Mouse (Mus musculus): ENCODE results near the gene Aftph. TPM values are rescaled to one million over a fixed set of nuclear protein-coding genes. Genes with fewer than 3 reads are reported as not detected.

The Aftph gene
- polyA plus RNA-seq, 1 experiment from 2014 or later = 21.1 TPM

- Histone ChIP-seq H3K9ac (ENCODE audit: low read length) (no peak overlapping the region), H3K4me3 (ENCODE audit: low read depth, low read length) (no peak overlapping the region), H3K36me3 (ENCODE audit: control insufficient read depth, insufficient read depth, low read length) (peaks cover 17% of the 10 kb centered on the region), H3K4me1 (replicated peaks; ENCODE audit: control insufficient read depth, insufficient read depth, low read length) (peaks cover 20% of the 10 kb centered on the region), H3K4me2 (ENCODE audit: low read length) (no peak overlapping the region), H3K9me3 (ENCODE audit: control insufficient read depth, low read length) (no peaks in the 10 kb centered on the region), H3K27ac (ENCODE audit: low read depth) (0 out of 2 replicates have a peak overlapping the region, but pooled peaks have one; percentile 10), H3K27me3 (replicated peaks; ENCODE audit: control insufficient read depth, insufficient read depth, low read length) (no peaks in the 10 kb centered on the region)
- 54% methylated on average over 19 of the region's 19 CpGs for WGBS
- no peak for DNase-seq (ENCODE audit: low spot score)
- no peak for ATAC-seq (replicated peaks; ENCODE audit: low FRiP score, low TSS enrichment, low read depth)
Observed at GRCm38 (mm10) chr11:20647902-20648625, 93.3 kb downstream of the Aftph start.

- no peak overlapping the region for H3K9ac ChIP-seq (ENCODE audit: low read length)
- no peaks in the 10 kb centered on the region for H3K9me3 ChIP-seq (ENCODE audit: control insufficient read depth, low read length)
- no peak overlapping the region for H3K4me3 ChIP-seq (ENCODE audit: low read depth, low read length)
- DNase-seq (ENCODE audit: low spot score) = no peak
- no peaks in the 10 kb centered on the region for H3K27me3 ChIP-seq (replicated peaks; ENCODE audit: control insufficient read depth, insufficient read depth, low read length)
- no peak for ATAC-seq (replicated peaks; ENCODE audit: low FRiP score, low TSS enrichment, low read depth)
- H3K27ac ChIP-seq (ENCODE audit: low read depth) = no peak overlapping the region
- peaks cover 17% of the 10 kb centered on the region for H3K36me3 ChIP-seq (ENCODE audit: control insufficient read depth, insufficient read depth, low read length)
- H3K4me2 ChIP-seq (ENCODE audit: low read length) = no peak overlapping the region
- H3K4me1 ChIP-seq (replicated peaks; ENCODE audit: control insufficient read depth, insufficient read depth, low read length) = peaks cover 20% of the 10 kb centered on the region
- WGBS = 42% methylated on average over 10 of the region's 10 CpGs
Observed at GRCm38 (mm10) chr11:20646986-20647726, 94.2 kb downstream of the Aftph start.

DNA sequence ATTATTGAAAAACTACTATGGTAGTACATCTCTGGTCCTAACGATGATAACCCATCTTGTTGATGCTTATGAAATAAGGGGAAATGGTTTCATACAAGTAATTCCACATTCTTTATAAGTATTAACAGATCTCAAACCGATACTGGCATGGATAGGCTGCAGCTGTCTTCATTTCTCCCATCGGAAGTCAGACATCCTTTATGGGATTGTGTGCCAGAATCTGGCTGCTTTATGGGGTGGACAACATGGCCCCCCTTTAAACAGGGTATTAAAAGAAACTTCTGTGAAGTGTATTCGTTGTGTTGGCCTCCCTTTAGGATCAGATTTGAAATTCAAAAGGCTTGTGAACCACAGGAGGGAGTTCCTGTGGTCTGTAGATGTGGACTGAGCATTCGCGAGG lies 95.2 kb downstream of the Aftph start:
- ATAC-seq (replicated peaks; ENCODE audit: low FRiP score, low TSS enrichment, low read depth) (no peak), DNase-seq (ENCODE audit: low spot score) (no peak)
- Histone ChIP-seq H3K9me3 (ENCODE audit: control insufficient read depth, low read length) (no peaks in the 10 kb centered on the region), H3K4me2 (ENCODE audit: low read length) (no peak overlapping the region), H3K36me3 (ENCODE audit: control insufficient read depth, insufficient read depth, low read length) (peaks cover 17% of the 10 kb centered on the region), H3K9ac (ENCODE audit: low read length) (no peak overlapping the region), H3K27ac (ENCODE audit: low read depth) (no peak overlapping the region), H3K4me1 (replicated peaks; ENCODE audit: control insufficient read depth, insufficient read depth, low read length) (peaks cover 20% of the 10 kb centered on the region), H3K4me3 (ENCODE audit: low read depth, low read length) (no peak overlapping the region), H3K27me3 (replicated peaks; ENCODE audit: control insufficient read depth, insufficient read depth, low read length) (no peaks in the 10 kb centered on the region)
- WGBS = 69% methylated on average over 6 of the region's 6 CpGs

GRCm38 (mm10) chr11:20645521-20645920 lies 95.9 kb downstream of the Aftph start:
- no peak overlapping the region for H3K27ac ChIP-seq (ENCODE audit: low read depth)
- no peak overlapping the region for H3K9ac ChIP-seq (ENCODE audit: low read length)
- peaks cover 24% of the 10 kb centered on the region for H3K4me1 ChIP-seq (replicated peaks; ENCODE audit: control insufficient read depth, insufficient read depth, low read length)
- no peaks in the 10 kb centered on the region for H3K27me3 ChIP-seq (replicated peaks; ENCODE audit: control insufficient read depth, insufficient read depth, low read length)
- no peak overlapping the region for H3K4me3 ChIP-seq (ENCODE audit: low read depth, low read length)
- no peak overlapping the region for H3K4me2 ChIP-seq (ENCODE audit: low read length)
- no peak for DNase-seq (ENCODE audit: low spot score)
- ATAC-seq (replicated peaks; ENCODE audit: low FRiP score, low TSS enrichment, low read depth) = no peak
- peaks cover 17% of the 10 kb centered on the region for H3K36me3 ChIP-seq (ENCODE audit: control insufficient read depth, insufficient read depth, low read length)
- WGBS = 86% methylated on average over 3 of the region's 3 CpGs
- no peaks in the 10 kb centered on the region for H3K9me3 ChIP-seq (ENCODE audit: control insufficient read depth, low read length)

DNA sequence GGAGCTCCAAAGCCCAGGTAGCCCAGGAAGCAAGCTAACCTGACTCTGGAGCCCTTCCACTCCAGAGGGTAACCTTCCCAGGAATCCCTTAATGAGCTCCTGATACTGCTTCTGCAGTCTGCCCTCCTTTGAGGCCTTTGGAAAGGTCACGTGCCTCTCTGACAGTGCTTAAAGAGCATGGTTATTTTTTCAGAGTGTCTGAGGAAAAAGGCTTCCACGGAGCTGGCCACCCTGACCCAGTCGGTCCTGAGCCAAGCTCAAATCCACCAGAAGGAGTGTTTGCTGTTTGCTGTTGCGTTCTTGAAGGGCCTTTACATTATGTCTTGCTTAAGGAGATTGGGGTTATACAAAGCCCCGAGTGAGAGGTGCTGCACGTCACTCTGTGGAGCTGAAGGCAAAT lies 96.5 kb downstream of the Aftph start:
- Histone ChIP-seq H3K4me2 (ENCODE audit: low read length) (no peak overlapping the region), H3K9me3 (ENCODE audit: control insufficient read depth, low read length) (no peaks in the 10 kb centered on the region), H3K27ac (ENCODE audit: low read depth) (no peak overlapping the region), H3K9ac (ENCODE audit: low read length) (no peak overlapping the region), H3K4me1 (replicated peaks; ENCODE audit: control insufficient read depth, insufficient read depth, low read length) (peaks cover 30% of the 10 kb centered on the region), H3K4me3 (ENCODE audit: low read depth, low read length) (no peak overlapping the region), H3K27me3 (replicated peaks; ENCODE audit: control insufficient read depth, insufficient read depth, low read length) (no peaks in the 10 kb centered on the region), H3K36me3 (ENCODE audit: control insufficient read depth, insufficient read depth, low read length) (peaks cover 17% of the 10 kb centered on the region)
- DNase-seq (ENCODE audit: low spot score) = no peak
- no peak for ATAC-seq (replicated peaks; ENCODE audit: low FRiP score, low TSS enrichment, low read depth)
- 61% methylated on average over 6 of the region's 6 CpGs for WGBS

- no peaks in the 10 kb centered on the region for H3K27me3 ChIP-seq (replicated peaks; ENCODE audit: control insufficient read depth, insufficient read depth, low read length)
- no peak overlapping the region for H3K27ac ChIP-seq (ENCODE audit: low read depth)
- H3K4me1 ChIP-seq (replicated peaks; ENCODE audit: control insufficient read depth, insufficient read depth, low read length) = peaks cover 37% of the 10 kb centered on the region
- H3K9me3 ChIP-seq (ENCODE audit: control insufficient read depth, low read length) = no peaks in the 10 kb centered on the region
- no peak overlapping the region for H3K4me2 ChIP-seq (ENCODE audit: low read length)
- DNase-seq (ENCODE audit: low spot score) = no peak
- 72% methylated on average over 1 of the region's 1 CpGs for WGBS
- no peak overlapping the region for H3K4me3 ChIP-seq (ENCODE audit: low read depth, low read length)
- H3K9ac ChIP-seq (ENCODE audit: low read length) = no peak overlapping the region
- peaks cover 14% of the 10 kb centered on the region for H3K36me3 ChIP-seq (ENCODE audit: control insufficient read depth, insufficient read depth, low read length)
- ATAC-seq (replicated peaks; ENCODE audit: low FRiP score, low TSS enrichment, low read depth) = no peak
Observed at GRCm38 (mm10) chr11:20644166-20644565, 97.2 kb downstream of the Aftph start.

GRCm38 (mm10) chr11:20643161-20643560 lies 98.2 kb downstream of the Aftph start:
- H3K4me1 ChIP-seq (replicated peaks; ENCODE audit: control insufficient read depth, insufficient read depth, low read length) = peaks cover 40% of the 10 kb centered on the region
- H3K27me3 ChIP-seq (replicated peaks; ENCODE audit: control insufficient read depth, insufficient read depth, low read length) = no peaks in the 10 kb centered on the region
- H3K36me3 ChIP-seq (ENCODE audit: control insufficient read depth, insufficient read depth, low read length) = peaks cover 4% of the 10 kb centered on the region
- WGBS = 50% methylated on average over 5 of the region's 5 CpGs
- H3K27ac ChIP-seq (ENCODE audit: low read depth) = no peak overlapping the region
- no peaks in the 10 kb centered on the region for H3K9me3 ChIP-seq (ENCODE audit: control insufficient read depth, low read length)
- H3K4me2 ChIP-seq (ENCODE audit: low read length) = no peak overlapping the region
- no peak for DNase-seq (ENCODE audit: low spot score)
- H3K9ac ChIP-seq (ENCODE audit: low read length) = no peak overlapping the region
- ATAC-seq (replicated peaks; ENCODE audit: low FRiP score, low TSS enrichment, low read depth) = no peak
- H3K4me3 ChIP-seq (ENCODE audit: low read depth, low read length) = no peak overlapping the region

DNA sequence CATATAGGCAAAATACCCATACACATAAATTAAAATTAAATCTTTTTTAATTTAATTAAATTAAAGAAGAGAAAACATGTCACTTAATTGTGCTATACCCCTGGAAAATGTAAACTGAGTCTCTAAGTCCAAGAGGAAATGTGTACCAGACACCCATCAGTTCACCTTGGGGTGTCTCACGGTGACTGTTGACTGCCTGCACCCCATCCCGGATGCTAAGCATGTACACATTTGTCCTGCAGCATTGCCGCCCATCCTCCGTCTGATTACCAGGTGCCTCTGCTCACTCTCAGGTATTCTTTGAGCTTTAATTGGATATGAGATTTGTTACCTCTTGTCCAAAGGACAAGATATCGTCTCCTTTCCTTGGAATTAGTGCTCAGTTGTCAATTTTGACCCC lies 99.1 kb downstream of the Aftph start:
- H3K27ac ChIP-seq (ENCODE audit: low read depth) = no peak overlapping the region
- H3K4me2 ChIP-seq (ENCODE audit: low read length) = no peak overlapping the region
- no peaks in the 10 kb centered on the region for H3K27me3 ChIP-seq (replicated peaks; ENCODE audit: control insufficient read depth, insufficient read depth, low read length)
- no peaks in the 10 kb centered on the region for H3K36me3 ChIP-seq (ENCODE audit: control insufficient read depth, insufficient read depth, low read length)
- peaks cover 31% of the 10 kb centered on the region for H3K4me1 ChIP-seq (replicated peaks; ENCODE audit: control insufficient read depth, insufficient read depth, low read length)
- no peak for ATAC-seq (replicated peaks; ENCODE audit: low FRiP score, low TSS enrichment, low read depth)
- no peak overlapping the region for H3K4me3 ChIP-seq (ENCODE audit: low read depth, low read length)
- WGBS = 77% methylated on average over 5 of the region's 5 CpGs
- no peaks in the 10 kb centered on the region for H3K9me3 ChIP-seq (ENCODE audit: control insufficient read depth, low read length)
- DNase-seq (ENCODE audit: low spot score) = no peak
- H3K9ac ChIP-seq (ENCODE audit: low read length) = no peak overlapping the region
